Mouse (Mus musculus) E14TG2a.4 (cell line): ENCODE measurements around the gene 1700003E16Rik.

Source experiments
- CTCF ChIP-seq: conservative IDR thresholded peaks from 2 replicates; pipeline ENCODE4 v1.5.1; 2014; ENCODE audit warnings: low read length
- POU5F1 ChIP-seq: IDR thresholded peaks from 2 replicates; pipeline ENCODE4 v1.6.1; 2014; ENCODE audit warnings: low read length, borderline replicate concordance

- TF ChIP-seq CTCF = no peak
- no peak for TF ChIP-seq POU5F1
These were observed 19.8 kb upstream of the 1700003E16Rik start for GRCm38 (mm10) chr6:83136291-83136880.
